Mouse (Mus musculus): ENCODE results near the gene Podxl2. TPM values are rescaled to one million over a fixed set of nuclear protein-coding genes. Genes with fewer than 3 reads are reported as not detected.

Podxl2 gene
- 35.8 and 51.4 TPM in 2 replicates for polyA plus RNA-seq (2012; rRNA removed)

- DNase-seq: peak; percentile 38
- H3K4me3 ChIP-seq (replicated peaks; ENCODE audit: extremely low read depth, low read depth, low read length): peak within 1 kb of the TSS; percentile 73
- 5% methylated on average over 63 of the region's 63 CpGs for WGBS
- TF ChIP-seq CTCF (IDR thresholded peaks at IDR 0.05; ENCODE audit: insufficient read depth, low read length) (no peak), POLR2A (IDR thresholded peaks at IDR 0.05; ENCODE audit: borderline replicate concordance, extremely low read depth, low read depth, low read length) (no peak)
- H3K4me1 ChIP-seq (ENCODE audit: control insufficient read depth, insufficient read depth, low read length): peaks cover 4% of the 10 kb centered on the region; the same call in 1 of the 2 replicates
Observed at GRCm38 (mm10) chr6:88874868-88875508, at the start of gene Podxl2. Podxl2 (minus strand) TSS chr6:88875044.

DNA sequence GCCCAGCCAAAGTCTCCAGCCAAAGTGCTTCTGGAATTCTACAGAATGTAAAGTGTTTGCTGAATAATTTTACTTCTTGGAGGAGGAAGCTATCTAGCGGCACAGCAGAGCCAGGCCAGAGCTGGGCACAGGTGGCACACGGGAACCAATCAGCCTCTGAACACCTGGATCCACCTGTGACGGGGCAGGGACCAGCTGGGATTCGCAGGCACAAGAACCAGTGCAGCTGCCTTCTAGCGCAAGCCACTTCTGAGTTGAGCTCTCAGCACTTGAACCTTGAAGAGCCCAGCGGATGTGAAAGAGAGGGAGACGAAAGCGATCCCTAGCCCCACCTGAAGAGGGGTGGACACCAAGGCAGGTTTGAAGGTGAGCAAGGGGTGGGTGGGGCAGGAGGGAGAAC lies 44.0 kb upstream of the Podxl2 start:
- Histone ChIP-seq H3K4me3 (replicated peaks; ENCODE audit: extremely low read depth, low read depth, low read length) (no peak overlapping the region), H3K4me1 (ENCODE audit: control insufficient read depth, insufficient read depth, low read length) (peaks cover under 1% of the 10 kb centered on the region)
- no peak for DNase-seq
- 66% methylated on average over 8 of the region's 8 CpGs for WGBS
- TF ChIP-seq POLR2A (IDR thresholded peaks at IDR 0.05; ENCODE audit: borderline replicate concordance, extremely low read depth, low read depth, low read length) (no peak), CTCF (IDR thresholded peaks at IDR 0.05; ENCODE audit: insufficient read depth, low read length) (no peak)

DNA sequence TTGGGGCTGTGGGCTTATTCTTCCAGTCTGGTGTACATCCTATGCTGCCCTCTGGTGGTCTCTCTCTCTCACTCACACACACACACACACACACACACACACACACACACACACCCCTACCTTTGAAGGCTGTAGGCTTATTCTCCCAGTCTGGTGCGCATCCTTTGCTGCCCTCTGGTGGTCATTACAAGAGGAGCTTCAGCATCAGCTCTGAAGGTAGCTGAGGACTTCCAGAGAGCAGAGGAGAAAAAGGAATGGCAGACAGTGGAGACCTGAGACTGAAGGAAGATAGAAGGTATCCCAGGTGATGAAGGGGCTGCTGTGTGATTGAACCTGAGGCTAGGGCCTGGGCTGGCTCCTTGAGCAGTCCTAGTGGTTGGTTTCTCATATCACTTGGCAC lies 41.3 kb upstream of the Podxl2 start:
- Histone ChIP-seq H3K4me3 (replicated peaks; ENCODE audit: extremely low read depth, low read depth, low read length) (no peak overlapping the region), H3K4me1 (ENCODE audit: control insufficient read depth, insufficient read depth, low read length) (no peaks in the 10 kb centered on the region)
- TF ChIP-seq CTCF (IDR thresholded peaks at IDR 0.05; ENCODE audit: insufficient read depth, low read length): peak; percentile 73
- no peak for TF ChIP-seq POLR2A (IDR thresholded peaks at IDR 0.05; ENCODE audit: borderline replicate concordance, extremely low read depth, low read depth, low read length)
- 63% methylated on average over 1 of the region's 1 CpGs for WGBS
- DNase-seq: no peak

DNA sequence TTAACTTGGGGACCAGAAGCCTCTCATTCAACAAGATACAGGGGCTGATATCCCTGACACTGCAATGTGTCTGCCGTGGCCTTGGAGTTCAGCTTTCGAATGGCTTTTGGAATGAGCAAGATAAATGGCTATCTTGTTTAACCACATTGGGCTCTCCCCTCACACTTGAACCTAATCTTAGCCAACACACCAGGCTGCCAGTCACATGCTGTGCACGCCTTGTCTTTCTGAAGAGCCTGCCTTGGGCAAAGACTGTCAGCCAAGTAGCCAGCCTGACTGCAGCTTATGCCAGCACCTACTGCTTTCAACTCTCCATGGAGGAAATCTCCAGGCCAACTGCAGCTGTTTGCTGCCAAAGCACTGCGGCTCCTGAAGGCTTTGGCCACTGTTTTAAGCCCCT lies 40.7 kb upstream of the Podxl2 start:
- TF ChIP-seq CTCF (IDR thresholded peaks at IDR 0.05; ENCODE audit: insufficient read depth, low read length) (no peak), POLR2A (IDR thresholded peaks at IDR 0.05; ENCODE audit: borderline replicate concordance, extremely low read depth, low read depth, low read length) (no peak)
- DNase-seq: no peak
- Histone ChIP-seq H3K4me1 (ENCODE audit: control insufficient read depth, insufficient read depth, low read length) (no peaks in the 10 kb centered on the region), H3K4me3 (replicated peaks; ENCODE audit: extremely low read depth, low read depth, low read length) (no peak overlapping the region)
- 67% methylated on average over 4 of the region's 4 CpGs for WGBS

- no peaks in the 10 kb centered on the region for H3K4me1 ChIP-seq (ENCODE audit: control insufficient read depth, insufficient read depth, low read length)
- DNase-seq: no peak
- 48% methylated on average over 5 of the region's 5 CpGs for WGBS
- H3K4me3 ChIP-seq (replicated peaks; ENCODE audit: extremely low read depth, low read depth, low read length): no peak overlapping the region
- no peak for TF ChIP-seq CTCF (IDR thresholded peaks at IDR 0.05; ENCODE audit: insufficient read depth, low read length)
- TF ChIP-seq POLR2A (IDR thresholded peaks at IDR 0.05; ENCODE audit: borderline replicate concordance, extremely low read depth, low read depth, low read length): no peak
Observed at GRCm38 (mm10) chr6:88914799-88915198, 40.0 kb upstream of the Podxl2 start.

GRCm38 (mm10) chr6:88913440-88913839 lies 38.6 kb upstream of the Podxl2 start:
- H3K4me1 ChIP-seq (ENCODE audit: control insufficient read depth, insufficient read depth, low read length): no peaks in the 10 kb centered on the region
- DNase-seq: no peak
- no peak overlapping the region for H3K4me3 ChIP-seq (replicated peaks; ENCODE audit: extremely low read depth, low read depth, low read length)
- no peak for TF ChIP-seq POLR2A (IDR thresholded peaks at IDR 0.05; ENCODE audit: borderline replicate concordance, extremely low read depth, low read depth, low read length)
- TF ChIP-seq CTCF (IDR thresholded peaks at IDR 0.05; ENCODE audit: insufficient read depth, low read length): no peak

- no peak for TF ChIP-seq POLR2A (IDR thresholded peaks at IDR 0.05; ENCODE audit: borderline replicate concordance, extremely low read depth, low read depth, low read length)
- no peak for TF ChIP-seq CTCF (IDR thresholded peaks at IDR 0.05; ENCODE audit: insufficient read depth, low read length)
- H3K4me3 ChIP-seq (replicated peaks; ENCODE audit: extremely low read depth, low read depth, low read length): no peak overlapping the region
- DNase-seq: no peak
- 61% methylated on average over 4 of the region's 4 CpGs for WGBS
- no peaks in the 10 kb centered on the region for H3K4me1 ChIP-seq (ENCODE audit: control insufficient read depth, insufficient read depth, low read length)
Observed at GRCm38 (mm10) chr6:88913022-88913421, 38.2 kb upstream of the Podxl2 start.

GRCm38 (mm10) chr6:88909151-88909550 lies 34.3 kb upstream of the Podxl2 start:
- Histone ChIP-seq H3K4me1 (ENCODE audit: control insufficient read depth, insufficient read depth, low read length) (peaks cover 11% of the 10 kb centered on the region), H3K4me3 (replicated peaks; ENCODE audit: extremely low read depth, low read depth, low read length) (no peak overlapping the region)
- TF ChIP-seq CTCF (IDR thresholded peaks at IDR 0.05; ENCODE audit: insufficient read depth, low read length) (no peak), POLR2A (IDR thresholded peaks at IDR 0.05; ENCODE audit: borderline replicate concordance, extremely low read depth, low read depth, low read length) (no peak)
- WGBS: 86% methylated on average over 6 of the region's 6 CpGs
- DNase-seq: no peak

DNA sequence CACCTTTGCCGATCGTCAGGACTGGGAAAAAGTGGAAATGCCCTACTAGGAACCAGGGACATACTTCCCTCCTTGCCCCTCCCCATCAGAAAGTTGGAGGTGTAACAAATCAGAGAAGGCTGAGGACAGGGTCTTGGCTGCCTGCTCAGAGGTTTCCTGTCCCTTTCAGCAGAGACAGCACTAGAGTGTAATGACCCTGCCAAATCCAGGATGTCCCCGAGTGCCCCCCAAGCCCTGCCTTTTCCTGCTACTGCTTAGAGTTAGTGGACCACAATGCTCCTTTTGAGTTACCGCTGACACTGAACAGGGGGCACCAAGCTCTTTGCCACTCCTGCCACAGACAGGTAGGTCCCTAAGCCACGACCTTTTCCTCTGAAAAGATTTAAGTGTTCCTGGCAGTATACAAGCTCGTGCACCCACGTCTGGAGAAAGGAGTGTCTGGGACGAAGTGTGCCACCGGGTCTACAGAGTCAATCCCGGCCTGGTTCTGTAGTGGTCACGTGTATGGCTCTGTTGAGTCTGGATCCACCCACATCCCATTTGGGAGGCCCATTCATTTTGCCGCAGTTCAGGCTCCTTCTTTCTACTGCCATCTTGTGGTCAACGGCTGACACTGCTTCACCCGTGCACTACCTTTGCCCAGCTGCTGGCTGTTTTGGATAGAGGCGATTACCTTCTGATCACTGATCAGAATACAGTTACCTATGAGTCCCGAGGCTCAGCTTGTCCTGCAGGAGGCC lies 31.7 kb upstream of the Podxl2 start:
- TF ChIP-seq CTCF (IDR thresholded peaks at IDR 0.05; ENCODE audit: insufficient read depth, low read length): peak; percentile 92
- no peak for TF ChIP-seq POLR2A (IDR thresholded peaks at IDR 0.05; ENCODE audit: borderline replicate concordance, extremely low read depth, low read depth, low read length)
- WGBS: 12% methylated on average over 16 of the region's 16 CpGs
- no peak overlapping the region for H3K4me3 ChIP-seq (replicated peaks; ENCODE audit: extremely low read depth, low read depth, low read length)
- DNase-seq: no peak
- peaks cover 17% of the 10 kb centered on the region for H3K4me1 ChIP-seq (ENCODE audit: control insufficient read depth, insufficient read depth, low read length)

- WGBS: 92% methylated on average over 7 of the region's 7 CpGs
- no peak for DNase-seq
- TF ChIP-seq CTCF (IDR thresholded peaks at IDR 0.05; ENCODE audit: insufficient read depth, low read length) (no peak), POLR2A (IDR thresholded peaks at IDR 0.05; ENCODE audit: borderline replicate concordance, extremely low read depth, low read depth, low read length) (no peak)
- Histone ChIP-seq H3K4me1 (ENCODE audit: control insufficient read depth, insufficient read depth, low read length) (peaks cover 17% of the 10 kb centered on the region), H3K4me3 (replicated peaks; ENCODE audit: extremely low read depth, low read depth, low read length) (no peak overlapping the region)
Observed at GRCm38 (mm10) chr6:88905042-88905441, 30.2 kb upstream of the Podxl2 start.

Measured in lung, adult 2 months (tissue).